ENCODE assay signal across 9 mouse cellular contexts in genomic region chr5:107346214-107346613, GRCm38 (mm10). TPM values are rescaled to one million over a fixed set of nuclear protein-coding genes. Genes with fewer than 3 reads are reported as not detected.
DNase-seq lines count a peak whose midpoint lies in the region; TF ChIP-seq lines count a peak whose summit lies in the region.
"Had no signal": no experiment of that assay in that cellular context is flagged by ENCODE, and none has a peak within 500 bp of the region (broad histone marks: within the 10 kb centered on the region; RNA-seq: fewer than 3 reads in every experiment).

No protein-coding gene starts in this region.

- DNase-seq in left cerebral cortex, adult 2 months (ENCODE audit: extremely low spot score in 1 of 2, low spot score in 2 of 2), result no peak
- DNase-seq in left cerebral cortex, postnatal 10 days (ENCODE audit: extremely low spot score in 1 of 2, low spot score in 2 of 2), result no peak
- peak; percentile 11 for DNase-seq in 416B (ENCODE audit: low read depth)
- no peak for DNase-seq in cerebellum, adult 11 months
- DNase-seq in cerebellum, postnatal 10 days, result no peak
- DNase-seq: right cerebral cortex, postnatal 25 days had no signal

- no peaks in the 10 kb centered on the region for H3K9me3 ChIP-seq in ES-Bruce4 (replicated peaks; ENCODE audit: control insufficient read depth, insufficient read depth, low read length, poor library complexity, severe bottlenecking)
- H3K9me3 ChIP-seq: embryonic facial prominence, embryonic 12.5 days had no signal

- intact Hi-C loops in left cerebral cortex, adult 2 months (cut with DNase I), result no loop called here
- intact Hi-C loops in left cerebral cortex, postnatal 10 days (cut with DNase I), result no loop called here

- TF ChIP-seq CTCF in left cerebral cortex, adult 2 months (IDR thresholded peaks at IDR 0.05), result peak; percentile 39
- peak; percentile 20 for TF ChIP-seq CTCF in ES-Bruce4 (IDR thresholded peaks at IDR 0.05; ENCODE audit: low read depth, low read length)
- TF ChIP-seq CTCF in embryonic fibroblast, embryonic 13.5 days (IDR thresholded peaks at IDR 0.05; ENCODE audit: borderline replicate concordance, insufficient read depth, low read length), result peak; percentile 51; the same call in 1 of the 2 replicates

- no peak overlapping the region for H3K27ac ChIP-seq in left cerebral cortex, adult 2 months
- no peak overlapping the region for H3K27ac ChIP-seq in ES-Bruce4 (ENCODE audit: insufficient read depth, low read length)
- no peak overlapping the region for H3K27ac ChIP-seq in embryonic fibroblast, embryonic 13.5 days (ENCODE audit: insufficient read depth, low read length)

- no peak for TF ChIP-seq POLR2A in ES-Bruce4 (IDR thresholded peaks at IDR 0.05; ENCODE audit: insufficient read depth, low read length)
- TF ChIP-seq POLR2A in embryonic fibroblast, embryonic 13.5 days (IDR thresholded peaks at IDR 0.05; ENCODE audit: low read depth, low read length), result no peak

- no peak overlapping the region for H3K4me3 ChIP-seq in left cerebral cortex, adult 2 months
- H3K4me3 ChIP-seq in ES-Bruce4 (ENCODE audit: low read depth, low read length), result no peak overlapping the region
- no peak overlapping the region for H3K4me3 ChIP-seq in embryonic fibroblast, embryonic 13.5 days (ENCODE audit: insufficient read depth, low read length)
- H3K4me3 ChIP-seq: embryonic facial prominence, embryonic 12.5 days had no signal

- no peaks in the 10 kb centered on the region for H3K4me1 ChIP-seq in ES-Bruce4 (ENCODE audit: control insufficient read depth, insufficient read depth, low read length)
- no peaks in the 10 kb centered on the region for H3K4me1 ChIP-seq in embryonic fibroblast, embryonic 13.5 days (ENCODE audit: control insufficient read depth, insufficient read depth, low read length)

- H3K36me3 ChIP-seq in ES-Bruce4 (ENCODE audit: control insufficient read depth, insufficient read depth, low read length, poor library complexity, severe bottlenecking), result no peaks in the 10 kb centered on the region
- H3K36me3 ChIP-seq: embryonic facial prominence, embryonic 12.5 days had no signal

- no peak overlapping the region for H3K9ac ChIP-seq in ES-Bruce4 (ENCODE audit: low read depth, poor library complexity, severe bottlenecking)
- H3K9ac ChIP-seq: embryonic facial prominence, embryonic 12.5 days had no signal

- no peaks in the 10 kb centered on the region; the same call in 1 of the 2 replicates for H3K27me3 ChIP-seq in ES-Bruce4 (ENCODE audit: control insufficient read depth, insufficient read depth, low read length, poor library complexity, severe bottlenecking)
- H3K27me3 ChIP-seq: embryonic facial prominence, embryonic 12.5 days had no signal

- no peak for TF ChIP-seq EP300 in ES-Bruce4 (IDR thresholded peaks at IDR 0.05; ENCODE audit: insufficient read depth, low read depth, low read length)

RNA-seq across cellular contexts. Expression of gene Brdt, which starts 15.3 kb away (rescaled TPM):
- 10 to 100 TPM; 13.2 to 17.7 TPM for total RNA-seq in left cerebral cortex, adult 2 months (2021)
- 10 to 100 TPM; 11.4 to 11.9 TPM for total RNA-seq in left cerebral cortex, postnatal 10 days (2021)
- polyA plus RNA-seq in ES-Bruce4 (2011; ENCODE audit: insufficient read depth, insufficient read length, low read depth, missing spikeins), result 0.82 and 1.2 TPM in 2 replicates
- polyA plus RNA-seq in embryonic fibroblast, embryonic 13.5 days (2011; ENCODE audit: insufficient read length, low read depth, missing spikeins), result 1.4 and 2.0 TPM in 2 replicates

RNA-seq across cellular contexts. Expression of gene Ephx4, which starts 56.3 kb away (rescaled TPM):
- total RNA-seq in left cerebral cortex, adult 2 months (2021), result 10 to 100 TPM; 81.8 to 92.1 TPM
- total RNA-seq in left cerebral cortex, postnatal 10 days (2021), result 10 to 100 TPM; 47.9 to 48.5 TPM
- 1.7 and 2.2 TPM in 2 replicates for polyA plus RNA-seq in ES-Bruce4 (2011; ENCODE audit: insufficient read depth, insufficient read length, low read depth, missing spikeins)
- polyA plus RNA-seq in embryonic fibroblast, embryonic 13.5 days (2011; ENCODE audit: insufficient read length, low read depth, missing spikeins), result not detected in 2 replicates

RNA-seq across cellular contexts. Expression of gene Tgfbr3, which starts 56.8 kb away (rescaled TPM):
- 10 to 100 TPM; 10.8 to 11.3 TPM for total RNA-seq in left cerebral cortex, adult 2 months (2021)
- total RNA-seq in left cerebral cortex, postnatal 10 days (2021), result 1 to 10 TPM; 7.2 to 7.7 TPM
- 6.6 and 8.8 TPM in 2 replicates for polyA plus RNA-seq in ES-Bruce4 (2011; ENCODE audit: insufficient read depth, insufficient read length, low read depth, missing spikeins)
- polyA plus RNA-seq in embryonic fibroblast, embryonic 13.5 days (2011; ENCODE audit: insufficient read length, low read depth, missing spikeins), result 28.2 and 40.0 TPM in 2 replicates
